Mouse (Mus musculus) frontal cortex, adult (tissue): ENCODE measurements around the gene Ppp2r1b.

Experiments
- ATAC-seq: cut with Nextera tagmentation; 2 replicates; pipeline ENCODE4 v1.9.2; 2017; ENCODE audit warnings: mild to moderate bottlenecking, moderate library complexity, mixed read lengths; ENCODE audit not compliant: low TSS enrichment

Gene Ppp2r1b

DNA sequence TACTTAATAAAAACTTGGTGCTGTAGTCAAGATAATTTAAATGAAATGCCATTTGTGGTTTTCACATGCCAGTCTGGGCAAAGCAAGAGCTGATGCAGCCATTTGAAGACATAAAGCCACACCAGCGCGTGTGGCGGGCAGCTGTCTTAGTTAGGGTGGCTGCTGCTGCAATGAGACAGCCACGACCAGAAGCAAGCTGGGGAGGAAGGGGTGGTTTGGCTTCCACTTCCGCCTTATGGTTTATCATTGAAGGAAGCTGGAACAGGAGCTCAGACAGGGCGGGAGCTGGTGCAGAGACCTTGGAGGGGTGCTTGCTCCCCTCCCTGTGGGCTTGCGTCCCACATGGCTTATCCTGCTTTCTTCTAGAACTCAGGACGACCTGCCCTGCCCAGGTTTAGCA is 20.7 kb downstream of the Ppp2r1b start:
- no peak for ATAC-seq

DNA sequence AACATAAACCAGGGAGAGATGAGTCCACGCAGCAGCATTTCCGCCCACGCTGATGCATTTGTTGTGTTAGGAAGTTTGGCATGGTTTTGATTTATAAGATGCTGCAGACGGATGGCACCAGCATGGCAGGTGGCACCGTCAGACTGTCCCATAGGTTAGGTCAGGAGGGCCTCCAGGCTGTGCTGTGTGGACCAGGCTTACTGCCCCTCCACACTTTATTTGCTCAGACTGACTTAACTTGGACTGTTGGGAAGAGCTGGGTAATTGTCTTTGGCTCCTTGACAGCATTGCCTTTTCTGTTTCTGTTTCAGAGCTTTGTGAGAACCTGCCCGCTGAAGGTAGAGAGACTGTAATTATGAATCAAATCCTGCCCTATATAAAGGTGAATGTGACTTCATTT is 21.9 kb downstream of the Ppp2r1b start:
- no peak for ATAC-seq

DNA sequence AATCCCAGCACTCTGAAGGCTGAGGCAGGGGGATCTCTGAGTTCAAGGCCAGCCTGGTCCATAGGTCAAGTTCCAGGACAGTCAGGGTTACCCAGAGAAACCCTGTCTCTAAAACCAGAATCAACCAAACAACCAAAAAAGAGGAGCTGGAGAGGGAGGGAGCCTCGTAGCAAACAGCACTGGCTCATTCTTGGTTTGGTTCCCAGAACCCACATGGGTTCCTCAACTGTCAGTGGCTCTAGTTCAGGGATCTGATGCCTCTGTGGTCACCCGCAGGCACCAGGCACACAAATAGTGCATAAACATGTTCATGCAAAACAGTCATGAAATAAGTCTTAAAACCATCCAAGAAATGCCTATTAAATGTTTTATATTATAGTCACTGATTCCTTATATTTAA is 23.1 kb downstream of the Ppp2r1b start:
- ATAC-seq, result no peak

DNA sequence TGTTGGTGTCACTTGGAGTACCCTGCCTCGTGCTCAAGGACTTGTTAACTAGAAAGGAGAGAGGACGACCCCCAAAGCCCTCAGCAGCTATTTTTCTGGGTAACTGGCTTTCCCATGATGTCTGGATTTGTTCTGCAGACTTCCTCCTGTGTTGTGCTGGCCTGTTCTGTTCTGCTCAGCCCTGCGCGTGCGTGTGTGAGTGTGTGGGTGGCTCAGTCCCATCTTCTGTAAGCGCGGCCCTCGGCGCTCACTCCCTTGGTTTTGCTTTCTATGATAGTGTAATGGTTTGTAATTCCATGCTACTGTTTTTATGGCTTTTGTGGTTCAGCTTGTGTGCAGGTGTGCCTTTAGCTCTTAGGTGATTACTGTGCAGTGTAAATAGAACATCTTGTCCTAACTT is 28.1 kb downstream of the Ppp2r1b start:
- ATAC-seq, result peak; percentile 74; the same call in 1 of the 2 replicates

DNA sequence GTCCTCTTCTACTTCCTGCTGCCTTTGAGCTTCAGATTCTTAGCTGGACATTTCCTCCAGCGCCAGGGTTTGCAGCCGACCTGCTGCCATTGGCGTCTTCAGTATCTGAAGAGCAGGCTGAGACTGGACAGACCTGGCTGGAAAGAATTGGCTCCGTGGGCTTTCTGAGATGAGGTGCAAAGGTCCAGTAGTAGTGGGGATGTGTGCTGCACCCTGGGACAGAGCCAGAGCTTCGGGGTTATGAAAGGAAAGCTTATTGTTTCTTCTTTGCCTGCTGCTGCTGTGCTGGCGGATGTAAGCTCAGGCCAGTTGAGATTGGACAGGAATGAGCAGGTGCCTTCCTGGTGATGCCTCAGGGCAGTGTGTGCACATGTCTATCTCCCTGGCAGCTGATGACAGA is 28.9 kb downstream of the Ppp2r1b start:
- ATAC-seq, result no peak

DNA sequence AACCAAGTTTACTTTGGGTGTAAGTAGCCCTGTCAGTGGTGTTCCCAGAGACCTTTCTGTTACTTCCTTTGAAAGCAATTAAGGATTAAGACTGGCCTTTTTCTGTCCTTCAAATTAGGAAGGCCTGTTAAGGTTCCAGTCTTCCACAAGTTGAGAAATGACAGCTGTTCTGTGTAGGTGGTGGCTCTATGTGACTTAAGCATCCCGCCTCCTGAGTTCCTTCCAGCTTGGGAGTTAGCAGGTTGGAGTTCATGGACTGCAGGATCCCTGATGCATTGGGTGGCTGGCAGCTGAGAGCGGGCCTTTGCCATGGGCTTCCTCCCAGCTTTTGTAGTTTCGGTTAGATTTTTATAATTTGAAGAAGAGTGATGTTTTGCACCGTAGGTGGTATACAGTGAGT is 30.4 kb downstream of the Ppp2r1b start:
- ATAC-seq, result peak; percentile 45; the same call in 1 of the 2 replicates

DNA sequence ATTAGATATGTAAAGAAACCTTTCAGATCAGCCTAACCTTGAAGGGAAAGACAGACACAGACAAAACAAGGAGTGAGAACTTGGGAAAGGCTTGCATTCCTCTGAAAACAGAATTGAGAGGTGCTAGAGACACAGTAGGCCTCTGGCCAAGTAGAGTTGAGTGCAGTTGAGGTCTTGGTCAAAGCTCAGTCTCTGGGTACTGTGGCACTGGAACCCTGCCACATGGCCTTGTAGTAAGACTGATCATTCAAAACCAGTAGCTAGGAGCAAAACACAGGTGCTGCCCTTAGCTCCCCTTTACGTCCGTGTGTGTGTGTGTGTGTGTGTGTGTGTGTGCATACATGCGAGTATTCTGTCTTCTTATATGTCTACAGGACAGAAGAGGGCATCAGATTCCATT is 31.2 kb downstream of the Ppp2r1b start:
- no peak for ATAC-seq

DNA sequence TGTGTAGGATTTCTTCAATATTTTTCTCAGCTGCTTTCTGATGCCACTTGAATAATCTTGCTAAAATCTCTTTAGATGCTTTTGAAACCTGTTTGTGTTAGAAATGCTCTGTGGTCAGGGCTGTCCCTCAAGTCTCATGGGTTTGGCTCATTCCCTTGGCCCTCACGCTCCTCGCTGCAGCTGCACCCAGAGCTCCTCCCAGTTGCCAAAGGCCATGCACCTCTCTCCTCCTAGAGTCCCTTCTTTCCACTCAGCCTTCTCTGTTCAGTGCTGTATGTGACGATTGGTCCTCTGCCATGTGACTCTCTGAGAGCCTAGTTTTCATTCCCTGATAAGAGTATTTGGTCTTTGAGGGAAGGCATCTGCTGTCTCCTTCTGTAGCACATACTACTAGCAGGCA is 32.3 kb downstream of the Ppp2r1b start:
- no peak for ATAC-seq

DNA sequence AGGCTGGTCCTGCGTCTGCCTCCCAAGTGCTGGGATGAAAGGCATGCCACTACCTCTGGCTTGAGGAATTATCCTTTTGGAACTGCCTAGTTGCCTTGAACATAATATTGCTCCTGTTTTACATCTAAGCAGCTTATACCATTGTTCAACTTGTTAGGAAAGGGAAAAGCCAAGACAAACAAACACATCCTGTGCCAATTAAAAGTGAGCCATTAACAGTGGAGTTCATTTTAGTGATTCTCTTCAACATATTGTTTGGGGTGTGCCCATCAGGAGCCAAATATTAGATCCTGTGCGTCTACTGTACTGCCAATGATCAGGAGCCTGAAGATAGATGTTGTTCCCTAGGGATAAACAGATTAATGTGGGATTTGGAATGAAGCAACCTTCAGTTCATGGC is 37.1 kb downstream of the Ppp2r1b start:
- ATAC-seq, result no peak

DNA sequence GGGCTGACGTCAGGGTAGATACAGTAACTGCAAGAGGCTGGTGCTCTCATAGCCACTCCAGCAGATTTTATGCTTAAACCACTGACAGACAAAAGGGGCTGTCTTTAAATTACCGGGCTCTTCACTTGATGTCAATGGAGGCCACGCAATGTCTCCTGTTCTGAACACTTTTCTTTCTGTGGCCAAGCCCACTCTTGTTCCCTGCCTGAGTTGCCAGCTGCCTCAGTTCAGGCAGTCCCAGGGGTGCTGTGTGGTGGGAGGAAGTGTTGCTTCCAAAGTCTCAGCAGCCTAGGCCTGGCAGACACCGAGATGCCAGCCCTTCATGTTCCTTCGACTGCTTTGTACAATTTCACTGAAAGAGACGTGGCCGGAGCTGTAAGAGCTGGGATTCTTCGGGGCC is 39.0 kb downstream of the Ppp2r1b start:
- ATAC-seq, result peak; percentile 64

DNA sequence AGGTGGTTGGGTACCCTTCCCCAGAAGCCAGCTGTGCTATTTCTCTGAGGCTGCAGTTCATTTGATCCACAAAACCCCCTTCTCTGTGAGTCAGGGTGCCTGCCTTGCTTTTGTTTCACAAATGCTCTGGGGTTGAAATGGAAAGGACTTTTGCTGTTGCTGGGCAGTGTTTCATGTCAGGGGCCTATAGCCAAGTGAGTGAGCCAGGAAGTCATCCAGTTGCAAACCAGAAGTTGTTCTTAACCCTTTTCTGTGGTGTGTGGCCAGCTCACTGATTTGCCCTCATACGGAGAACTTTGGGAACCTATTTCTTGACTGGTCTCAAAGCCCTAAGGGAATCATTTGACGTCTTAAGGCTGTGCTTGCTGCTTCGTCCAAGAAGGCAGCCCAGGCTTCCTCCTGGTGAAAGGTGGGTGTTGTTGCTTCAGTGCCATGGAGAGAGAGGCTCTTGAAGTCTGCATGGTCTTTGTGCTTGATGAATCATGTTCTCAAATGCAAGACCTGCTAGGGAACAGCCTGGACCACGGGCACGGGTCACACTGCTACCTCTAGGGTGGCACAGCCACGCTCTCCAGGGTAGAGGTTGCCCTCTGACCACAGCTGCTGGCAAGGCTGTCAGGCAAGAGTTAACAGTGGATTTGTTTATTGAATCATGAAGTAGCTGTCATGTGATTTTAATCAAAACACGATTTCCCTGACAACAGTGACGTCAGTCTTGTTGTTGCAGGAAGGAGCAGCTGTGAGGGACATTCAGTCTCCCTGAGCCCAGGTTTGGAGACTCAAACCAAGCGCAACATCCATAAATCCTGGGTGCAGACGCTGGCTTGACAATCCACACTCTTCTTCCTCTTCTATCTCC is 39.9 kb downstream of the Ppp2r1b start:
- ATAC-seq, result peak; percentile 28

DNA sequence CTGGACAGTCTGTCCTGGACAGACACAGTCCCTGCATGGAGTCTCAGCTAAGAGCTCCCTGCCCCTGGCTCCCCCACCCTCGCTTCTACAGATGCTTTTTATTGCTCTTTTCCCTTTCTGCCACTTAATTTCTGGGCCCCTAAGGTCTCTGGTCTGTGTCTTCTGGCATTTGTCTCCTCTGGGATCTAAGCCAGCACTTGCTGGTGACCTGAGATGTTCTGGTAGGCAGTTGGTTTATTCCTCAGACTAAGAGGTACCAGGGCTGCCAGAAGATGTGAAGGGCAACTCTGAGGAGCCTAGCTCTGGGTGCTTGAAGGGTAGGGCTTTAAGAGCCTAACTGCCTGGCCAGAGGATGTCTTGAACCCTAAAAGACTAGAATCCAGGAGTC is 40.5 kb downstream of the Ppp2r1b start:
- ATAC-seq, result no peak

DNA sequence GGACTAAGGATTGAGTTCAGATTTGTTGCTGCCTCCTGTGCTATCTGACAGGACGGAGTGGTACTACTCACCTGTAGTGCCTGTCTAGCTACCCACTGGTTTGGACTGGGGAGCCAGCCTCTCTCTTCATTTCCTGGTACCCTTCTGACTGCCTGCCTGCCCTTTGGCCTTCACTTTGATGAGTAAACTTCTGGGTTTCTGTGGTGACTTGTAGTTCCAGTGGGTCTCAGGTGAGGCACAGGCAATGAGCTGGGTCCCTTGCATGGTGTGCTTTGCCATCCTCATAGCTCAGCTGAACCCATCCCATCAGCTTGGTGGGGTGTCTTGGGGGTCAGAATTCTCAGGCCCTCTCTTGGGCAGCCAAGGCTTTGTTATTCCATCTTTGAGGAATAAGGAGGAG is 41.8 kb downstream of the Ppp2r1b start:
- ATAC-seq, result no peak

DNA sequence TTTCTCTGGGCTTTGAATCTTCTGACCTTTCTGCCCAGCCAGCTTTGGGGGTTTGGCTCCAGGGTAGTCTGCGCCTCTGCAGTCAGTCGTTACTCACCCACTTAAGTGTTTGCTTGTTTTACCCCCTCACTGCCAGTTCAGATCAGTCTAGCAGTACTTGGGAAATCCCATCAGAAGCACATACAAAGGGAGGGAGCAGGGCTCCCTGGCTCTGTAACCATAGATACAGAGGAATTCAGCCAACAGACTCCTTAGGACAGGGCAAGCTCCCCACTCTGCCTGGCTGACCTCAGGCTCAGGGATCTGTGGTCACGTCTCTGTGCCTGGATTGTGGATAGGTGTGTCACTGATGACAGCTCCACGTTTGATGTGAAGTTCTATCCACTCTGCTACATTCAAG is 42.2 kb downstream of the Ppp2r1b start:
- ATAC-seq, result no peak

DNA sequence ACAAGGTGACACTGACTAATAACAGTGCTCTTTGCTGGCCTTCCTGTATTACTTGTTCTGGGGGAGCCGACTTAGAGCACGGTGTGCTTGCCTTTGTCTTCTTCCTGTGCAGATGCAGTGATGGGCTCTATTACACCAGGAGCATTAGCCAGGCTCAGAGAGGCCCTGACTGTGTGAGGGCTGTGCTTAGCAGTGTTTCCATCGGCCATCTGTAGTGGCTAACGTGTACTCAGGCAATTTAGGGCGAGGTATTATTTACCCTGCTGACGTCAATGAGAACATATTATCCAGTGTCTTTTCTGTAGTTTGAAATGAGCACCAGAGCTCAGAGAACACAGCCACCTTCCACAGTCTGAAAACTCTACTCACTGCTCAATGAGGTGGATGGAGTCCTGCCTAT is 44.1 kb downstream of the Ppp2r1b start:
- ATAC-seq, result no peak

DNA sequence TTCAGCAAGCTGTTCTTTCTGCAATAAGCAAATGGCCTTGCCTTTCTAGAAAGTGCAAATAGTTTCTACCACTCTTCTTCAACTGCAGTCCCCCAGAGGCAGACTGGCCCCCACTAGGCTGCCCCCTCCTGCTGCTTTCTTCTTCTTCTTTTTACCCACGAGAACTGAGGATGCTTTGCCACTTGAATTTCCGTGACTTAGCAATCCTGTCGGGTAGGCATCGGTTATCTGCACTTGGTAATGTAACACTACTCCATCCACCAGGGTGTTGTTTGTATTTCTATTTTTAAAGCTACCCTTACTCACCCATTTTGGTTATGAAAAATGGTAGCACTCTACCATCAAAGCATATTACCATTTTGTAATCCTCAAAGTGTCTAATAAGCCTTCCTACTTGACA is 44.9 kb downstream of the Ppp2r1b start:
- no peak for ATAC-seq

DNA sequence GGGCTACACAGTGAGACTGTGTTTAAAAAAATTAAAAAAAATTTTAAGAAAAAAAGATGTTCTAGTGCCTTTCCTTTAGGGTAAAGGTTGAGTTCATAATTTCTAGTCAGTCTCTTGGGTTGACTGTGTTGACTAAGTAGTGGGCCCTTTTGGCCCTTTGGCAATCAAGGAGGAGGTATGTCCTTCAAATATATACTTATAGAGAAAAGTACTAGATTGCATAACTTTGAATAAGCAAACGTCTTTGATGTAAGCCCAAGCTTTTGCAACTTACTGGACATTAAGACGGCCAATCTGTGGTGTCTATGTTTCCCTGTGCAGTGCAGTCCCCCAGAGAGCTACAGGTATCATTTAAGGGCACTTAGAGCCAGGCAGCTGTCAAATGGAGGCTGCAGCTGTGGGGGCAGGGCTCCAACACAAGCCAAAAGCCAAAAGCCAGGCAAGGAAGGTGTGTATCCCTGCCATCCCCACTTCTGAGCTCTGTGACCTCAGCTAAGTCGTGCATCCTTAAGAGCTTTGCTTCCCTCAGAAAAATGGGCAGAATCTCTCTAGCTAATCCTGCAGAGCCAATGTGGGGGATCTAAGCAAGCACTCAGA is 45.5 kb downstream of the Ppp2r1b start:
- no peak for ATAC-seq

DNA sequence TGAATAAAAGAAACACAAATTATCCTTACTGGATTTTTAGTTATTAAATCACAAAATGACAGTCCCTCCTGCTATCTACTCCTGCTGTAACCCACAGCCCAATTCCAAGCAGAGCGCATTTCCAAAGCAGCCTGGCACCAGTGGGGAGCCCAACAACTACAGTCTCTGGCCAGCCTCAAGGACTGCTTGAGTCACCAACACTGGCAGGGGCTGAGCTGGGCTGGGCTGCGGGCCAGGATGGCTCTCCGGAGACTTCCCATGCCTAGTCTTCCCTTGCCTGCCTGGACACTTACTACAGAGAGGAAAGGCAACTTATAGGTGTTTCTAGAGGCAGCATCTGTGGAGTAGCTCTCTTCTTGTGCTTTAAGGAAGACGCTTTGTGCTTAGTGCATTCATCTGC is 48.6 kb downstream of the Ppp2r1b start:
- peak; percentile 77 for ATAC-seq

DNA sequence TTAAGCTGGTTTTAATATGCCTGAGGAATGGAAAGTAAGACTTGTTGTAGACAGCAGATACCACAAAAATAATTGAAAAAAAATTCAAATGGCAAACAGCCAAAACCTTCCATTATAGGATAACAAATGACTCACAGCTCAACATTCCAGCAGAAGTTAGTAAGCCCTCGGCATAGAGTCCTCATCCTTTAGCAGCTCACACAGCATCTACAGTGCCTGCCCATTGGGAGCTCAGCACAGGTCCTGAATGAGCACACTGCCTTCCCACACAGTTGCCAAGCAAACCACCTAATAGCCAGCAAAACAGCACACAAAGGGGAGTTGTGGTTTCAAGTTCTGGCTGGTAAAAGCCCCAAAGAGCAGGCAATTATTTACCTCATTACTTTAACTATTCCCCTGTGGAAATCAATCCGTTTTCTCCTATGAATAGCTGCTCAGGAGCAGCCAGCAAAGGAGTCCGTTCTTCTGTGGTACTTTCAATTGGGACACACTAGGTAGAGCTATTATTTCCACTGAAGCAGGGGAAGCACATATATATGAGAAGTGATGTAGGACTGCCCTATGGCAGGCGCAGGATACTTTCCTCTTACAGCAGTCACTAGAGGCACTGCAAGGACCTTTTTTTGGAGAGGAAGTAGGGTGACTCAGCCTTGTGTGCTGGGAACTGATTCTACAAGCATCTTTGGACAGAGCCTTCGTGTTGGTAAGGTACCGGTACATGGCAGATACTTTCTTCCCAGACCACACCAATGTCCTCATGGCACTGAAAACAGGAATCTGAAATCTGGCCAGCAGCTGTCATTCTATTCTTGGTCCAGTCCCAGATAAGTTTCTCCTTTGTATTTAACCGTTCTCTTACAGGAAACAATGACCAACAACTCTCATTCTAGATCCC is 55.2 kb downstream of the Ppp2r1b start:
- ATAC-seq, result peak; percentile 42; the same call in 1 of the 2 replicates

DNA sequence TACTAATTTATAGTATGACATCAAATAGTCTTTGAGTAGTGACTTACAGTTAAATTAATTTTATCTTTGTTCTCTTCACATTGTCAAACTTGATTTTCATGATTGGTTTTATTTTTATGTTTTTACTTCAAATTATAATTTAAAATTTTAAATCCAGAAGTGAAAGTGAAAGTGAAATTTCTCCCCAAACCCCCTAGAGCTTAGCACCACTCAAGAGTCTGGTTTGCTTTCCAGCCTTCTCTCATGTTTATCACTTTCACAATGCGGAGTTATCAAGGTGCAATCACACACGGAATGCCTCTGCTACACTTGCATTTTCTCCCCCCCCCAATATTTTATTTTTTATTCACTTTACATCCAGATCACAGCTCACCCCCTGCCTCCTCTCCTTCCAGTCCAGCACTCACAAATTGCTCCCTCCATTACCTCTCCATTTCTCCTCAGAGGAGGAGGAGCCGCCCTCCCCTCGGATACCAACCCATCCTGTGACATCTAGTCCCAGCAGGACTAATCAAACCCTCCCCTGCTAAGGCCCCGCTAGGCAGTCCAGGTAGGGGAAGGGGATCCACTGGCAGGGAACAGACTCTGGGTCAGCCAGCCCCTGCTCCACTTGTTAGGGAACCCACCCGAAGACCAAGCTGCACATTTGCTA is 59.2 kb downstream of the Ppp2r1b start:
- ATAC-seq, result no peak

DNA sequence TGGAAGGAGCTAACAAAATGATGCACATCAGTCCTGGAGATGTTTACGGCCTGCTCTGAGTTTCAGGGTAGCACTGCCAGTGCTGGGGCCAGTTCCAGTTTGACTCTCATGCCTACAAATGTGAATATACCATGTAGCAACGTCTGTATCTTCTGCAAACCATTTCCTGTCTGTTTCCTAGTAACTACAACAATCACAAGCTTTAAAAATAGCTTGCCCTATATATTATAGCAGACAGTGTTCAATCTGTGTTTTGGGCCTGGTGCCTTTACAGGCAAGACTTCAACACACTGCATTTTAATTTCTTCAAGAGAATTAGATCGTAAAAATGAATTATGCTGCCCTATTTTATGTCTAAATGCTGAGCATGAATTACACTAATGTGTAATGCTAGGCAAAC is 60.2 kb downstream of the Ppp2r1b start:
- peak; percentile 70 for ATAC-seq
